Mouse (Mus musculus) olfactory bulb, adult 2 months (tissue): Measurements from ENCODE around the gene Agpat1. TPM values are rescaled to one million over a fixed set of nuclear protein-coding genes. Genes with fewer than 3 reads are reported as not detected.

Experiments
- H3K27ac ChIP-seq: fragments of 200-500 bp; 2 replicates; pipeline ENCODE4 v1.5.1; 2012; ENCODE audit warnings: low read depth, low read length; ENCODE audit not compliant: insufficient read depth
- H3K4me1 ChIP-seq: fragments of 200-500 bp; 2 replicates; pipeline ENCODE4 v1.6.1; 2012; ENCODE audit warnings: low read length; ENCODE audit not compliant: control insufficient read depth, insufficient read depth
- H3K4me3 ChIP-seq: fragments of 200-500 bp; 2 replicates; pipeline ENCODE4 v1.5.1; 2012; ENCODE audit warnings: mild to moderate bottlenecking, low read depth, low read length, moderate library complexity; ENCODE audit not compliant: insufficient read depth
- CTCF ChIP-seq: fragments of 200-500 bp; IDR thresholded peaks from 2 replicates; pipeline ENCODE4 v1.5.1; 2012; ENCODE audit warnings: low read depth, mild to moderate bottlenecking, low read length, moderate library complexity; ENCODE audit not compliant: insufficient read depth
- POLR2A ChIP-seq: fragments of 200-500 bp; IDR thresholded peaks from 2 replicates; pipeline ENCODE4 v1.6.1; 2012; ENCODE audit warnings: mild to moderate bottlenecking, low read depth, low read length, moderate library complexity; ENCODE audit not compliant: insufficient read depth
- WGBS: fragments of 180-500 bp; shearing (Covaris S2); methylation state at CpG from one replicate; pipeline ENCODE4 v1.1.7; 2018; 5-methylcytosine and 5-hydroxymethylcytosine counted together
- polyA plus RNA-seq: library from polyadenylated mRNA; stranded (reverse); fragments of >200 nt; gene quantifications from 2 replicates; pipeline ENCODE4 v1.2.4, GENCODE M21; 2012; ENCODE audit warnings: low replicate concordance; ENCODE audit not compliant: missing spikeins, insufficient read depth, insufficient read length

Gene Agpat1
- polyA plus RNA-seq, 1 experiment = not detected

GRCm38 (mm10) chr17:34564003-34564421, 40.0 kb upstream of the Agpat1 start, which contains the start of gene Notch4:
Gene Notch4 (plus strand): TSS chr17:34564268.
- TF ChIP-seq POLR2A = no peak
- TF ChIP-seq CTCF = no peak

GRCm38 (mm10) chr17:34564796-34565195, 39.3 kb upstream of the Agpat1 start:
- Histone ChIP-seq H3K4me1 (peaks cover 8% of the 10 kb centered on the region), H3K4me3 (no peak overlapping the region), H3K27ac (no peak overlapping the region)
- WGBS = 62% methylated on average over 3 of the region's 3 CpGs
- TF ChIP-seq CTCF (no peak), POLR2A (no peak)

More at GRCm38 (mm10) chr17:34564003-34564421, 40.0 kb upstream of the Agpat1 start, which contains the start of gene Notch4:
- Histone ChIP-seq H3K27ac (no peak within 1 kb of the TSS), H3K4me3 (no peak within 1 kb of the TSS), H3K4me1 (peaks cover 8% of the 10 kb centered on the region)
- WGBS = 36% methylated on average over 6 of the region's 6 CpGs

GRCm38 (mm10) chr17:34567311-34567710, 36.8 kb upstream of the Agpat1 start:
- Histone ChIP-seq H3K27ac (no peak overlapping the region), H3K4me1 (peaks cover 8% of the 10 kb centered on the region), H3K4me3 (no peak overlapping the region)
- TF ChIP-seq CTCF (no peak), POLR2A (no peak)
- WGBS = 65% methylated on average over 9 of the region's 9 CpGs

DNA sequence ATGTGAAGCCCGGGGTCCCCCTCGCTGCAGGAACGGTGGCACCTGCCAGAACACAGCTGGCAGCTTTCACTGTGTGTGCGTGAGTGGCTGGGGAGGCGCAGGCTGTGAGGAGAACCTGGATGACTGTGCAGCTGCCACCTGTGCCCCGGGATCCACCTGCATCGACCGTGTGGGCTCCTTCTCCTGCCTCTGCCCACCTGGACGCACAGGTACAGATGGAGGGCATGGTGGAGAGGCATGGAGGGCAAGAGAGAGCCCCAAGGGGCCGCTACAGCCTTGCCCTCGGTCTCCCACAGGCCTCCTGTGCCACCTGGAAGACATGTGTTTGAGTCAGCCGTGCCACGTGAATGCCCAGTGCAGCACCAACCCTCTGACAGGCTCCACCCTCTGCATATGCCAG, 35.6 kb upstream of the Agpat1 start:
- peaks cover 8% of the 10 kb centered on the region for H3K4me1 ChIP-seq
- 80% methylated on average over 13 of the region's 13 CpGs for WGBS
- no peak for TF ChIP-seq POLR2A
- no peak for TF ChIP-seq CTCF

DNA sequence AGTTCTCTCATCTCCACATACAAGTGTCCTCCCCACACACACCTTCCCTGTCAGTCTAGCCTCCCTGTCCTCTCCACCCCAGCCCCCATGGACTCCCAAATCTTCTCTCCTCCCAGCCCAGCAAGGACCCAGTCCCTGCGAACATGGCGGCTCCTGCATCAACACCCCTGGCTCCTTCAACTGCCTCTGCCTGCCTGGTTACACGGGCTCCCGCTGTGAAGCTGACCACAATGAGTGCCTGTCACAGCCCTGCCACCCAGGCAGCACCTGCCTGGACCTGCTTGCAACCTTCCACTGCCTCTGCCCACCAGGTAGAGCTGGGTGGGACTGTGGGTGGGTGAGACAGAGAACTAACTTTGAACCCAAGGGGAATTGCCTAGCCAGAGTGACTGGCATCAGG, 34.1 kb upstream of the Agpat1 start:
- 71% methylated on average over 4 of the region's 4 CpGs for WGBS
- no peak overlapping the region for H3K27ac ChIP-seq

More for the DNA sequence above, 35.6 kb upstream of the Agpat1 start:
- H3K4me3 ChIP-seq = no peak overlapping the region
- no peak overlapping the region for H3K27ac ChIP-seq

DNA sequence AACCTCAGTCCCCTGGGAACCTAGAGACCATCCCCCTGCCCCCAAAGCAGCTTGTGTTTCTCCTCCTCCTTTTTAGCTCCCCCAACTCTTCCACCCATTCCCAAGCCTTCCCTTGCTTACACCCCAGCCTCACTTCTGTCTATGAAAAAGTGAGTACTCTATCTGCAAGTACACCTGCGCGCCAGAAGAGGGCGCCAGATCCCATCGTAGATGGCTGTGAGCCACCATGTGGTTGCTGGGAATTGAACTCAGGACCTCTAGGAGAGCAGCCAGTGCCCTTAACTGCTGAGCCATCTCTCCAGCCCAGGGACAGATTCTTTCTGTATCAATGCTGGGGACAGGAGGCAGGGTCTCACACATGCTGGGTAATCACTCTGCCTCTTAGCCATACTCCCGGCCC, 32.2 kb upstream of the Agpat1 start:
- Histone ChIP-seq H3K4me1 (peaks cover 4% of the 10 kb centered on the region; the same call in 1 of the 2 replicates), H3K27ac (no peak overlapping the region), H3K4me3 (no peak overlapping the region)
- TF ChIP-seq CTCF (no peak), POLR2A (no peak)
- 17% methylated on average over 5 of the region's 5 CpGs for WGBS

More for the DNA sequence above, 34.1 kb upstream of the Agpat1 start:
- no peak overlapping the region for H3K4me3 ChIP-seq
- no peak for TF ChIP-seq POLR2A
- TF ChIP-seq CTCF = no peak
- H3K4me1 ChIP-seq = peaks cover 4% of the 10 kb centered on the region; the same call in 1 of the 2 replicates

GRCm38 (mm10) chr17:34572361-34572760, 31.7 kb upstream of the Agpat1 start:
- H3K27ac ChIP-seq = no peak overlapping the region
- no peak overlapping the region for H3K4me3 ChIP-seq
- WGBS = 11% methylated on average over 15 of the region's 15 CpGs

DNA sequence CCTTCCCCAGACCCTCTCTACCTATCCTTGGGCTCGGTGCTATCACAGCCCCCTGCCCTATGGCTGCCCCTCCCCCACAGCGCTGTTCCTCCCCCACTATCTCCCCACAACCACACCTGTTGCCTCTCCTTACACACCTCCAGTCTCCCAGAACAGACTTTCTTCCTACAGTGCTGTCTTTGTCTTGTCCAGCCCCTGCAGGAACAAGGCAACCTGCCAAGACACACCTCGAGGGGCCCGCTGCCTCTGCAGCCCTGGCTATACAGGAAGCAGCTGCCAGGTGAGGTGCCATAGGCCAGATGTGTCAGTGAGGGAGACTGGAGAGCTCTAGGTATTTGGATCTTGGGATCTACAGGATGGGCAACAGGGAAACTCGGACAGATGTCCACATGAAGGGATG, 27.5 kb upstream of the Agpat1 start:
- TF ChIP-seq POLR2A = no peak
- TF ChIP-seq CTCF = no peak
- WGBS = 70% methylated on average over 5 of the region's 5 CpGs
- Histone ChIP-seq H3K4me3 (no peak overlapping the region), H3K27ac (no peak overlapping the region), H3K4me1 (no peaks in the 10 kb centered on the region)

More at GRCm38 (mm10) chr17:34572361-34572760, 31.7 kb upstream of the Agpat1 start:
- H3K4me1 ChIP-seq = no peaks in the 10 kb centered on the region
- TF ChIP-seq POLR2A (no peak), CTCF (no peak)

DNA sequence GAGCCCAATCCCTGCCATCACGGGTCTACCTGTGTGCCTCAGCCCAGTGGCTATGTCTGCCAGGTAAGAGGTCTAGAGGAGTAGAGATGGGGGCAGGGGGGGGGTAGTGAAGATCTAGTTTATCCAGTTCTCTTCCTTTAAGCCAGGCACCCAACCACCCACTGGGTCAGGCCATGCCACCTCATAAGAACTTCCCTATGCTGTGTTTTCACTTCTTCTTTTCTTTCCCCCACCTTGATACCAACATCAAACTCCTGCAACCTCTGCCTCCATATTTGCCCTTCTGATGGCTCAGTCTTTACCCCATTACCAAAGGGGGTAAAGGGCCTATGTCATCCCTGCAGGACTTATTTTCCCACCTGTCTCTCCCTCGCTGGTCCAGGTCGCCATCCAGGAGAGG, 26.0 kb upstream of the Agpat1 start:
- Histone ChIP-seq H3K27ac (no peak overlapping the region), H3K4me1 (no peaks in the 10 kb centered on the region), H3K4me3 (no peak overlapping the region)
- TF ChIP-seq POLR2A = no peak
- TF ChIP-seq CTCF = no peak
- 92% methylated on average over 3 of the region's 3 CpGs for WGBS

GRCm38 (mm10) chr17:34582528-34582927, 21.5 kb upstream of the Agpat1 start:
- WGBS = 90% methylated on average over 12 of the region's 12 CpGs
- Histone ChIP-seq H3K27ac (no peak overlapping the region), H3K4me3 (no peak overlapping the region), H3K4me1 (peaks cover 13% of the 10 kb centered on the region)
- TF ChIP-seq POLR2A (no peak), CTCF (no peak)
